Mouse (Mus musculus): Measurements from ENCODE around the gene Gng7. TPM values are rescaled to one million over a fixed set of nuclear protein-coding genes. Genes with fewer than 3 reads are reported as not detected.

Gng7 gene
- polyA plus RNA-seq, 1 experiment from 2014 or later: 14.0 TPM

DNA sequence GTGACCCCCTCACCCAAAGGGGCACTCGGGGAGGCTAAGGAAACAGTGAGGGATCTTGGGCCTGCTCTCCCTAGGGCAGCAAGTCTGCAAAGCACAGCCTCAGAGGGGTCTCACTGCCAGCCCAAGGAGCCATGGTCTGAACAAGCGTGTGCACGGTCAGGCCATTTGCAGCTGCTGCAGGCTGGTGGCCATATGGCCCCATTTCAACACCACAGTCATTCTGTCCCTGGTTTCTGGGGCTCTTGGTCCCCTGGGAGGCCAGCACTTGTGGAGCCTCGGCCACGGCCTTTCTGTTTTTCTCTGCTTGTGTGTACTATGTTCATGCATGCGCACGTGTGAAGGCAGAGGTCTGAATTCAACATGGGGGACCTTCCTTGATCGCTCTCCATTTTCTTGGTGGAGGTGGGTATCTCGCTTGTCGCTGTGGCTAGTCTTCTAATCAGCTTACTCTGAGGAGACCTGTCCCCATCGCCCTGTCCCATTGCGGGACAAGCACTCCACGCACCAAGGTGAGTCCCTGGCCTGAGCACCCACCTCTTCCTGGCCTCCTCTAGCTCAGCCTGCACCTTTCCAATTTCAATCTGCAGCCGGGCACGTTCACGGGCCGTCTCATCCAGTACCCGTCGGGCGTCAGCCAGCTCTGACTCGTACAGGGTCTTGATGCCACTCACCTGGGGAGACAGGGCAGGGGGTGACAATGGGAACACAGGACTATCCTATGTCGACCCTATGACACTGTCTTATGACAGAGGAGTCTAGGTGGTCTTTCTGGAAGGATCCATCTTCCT is 105.2 kb downstream of the Gng7 start:
- Histone ChIP-seq H3K9me3 (no peaks in the 10 kb centered on the region), H3K27me3 (replicated peaks) (no peaks in the 10 kb centered on the region), H3K4me3 (no peak overlapping the region), H3K4me2 (replicated peaks) (no peak overlapping the region), H3K36me3 (peaks cover 87% of the 10 kb centered on the region), H3K27ac (no peak overlapping the region), H3K9ac (no peak overlapping the region), H3K4me1 (no peaks in the 10 kb centered on the region; the same call in 1 of the 2 replicates)
- no peak for ATAC-seq (ENCODE audit: low FRiP score, low read depth)
- WGBS: 92% methylated on average over 22 of the region's 22 CpGs

DNA sequence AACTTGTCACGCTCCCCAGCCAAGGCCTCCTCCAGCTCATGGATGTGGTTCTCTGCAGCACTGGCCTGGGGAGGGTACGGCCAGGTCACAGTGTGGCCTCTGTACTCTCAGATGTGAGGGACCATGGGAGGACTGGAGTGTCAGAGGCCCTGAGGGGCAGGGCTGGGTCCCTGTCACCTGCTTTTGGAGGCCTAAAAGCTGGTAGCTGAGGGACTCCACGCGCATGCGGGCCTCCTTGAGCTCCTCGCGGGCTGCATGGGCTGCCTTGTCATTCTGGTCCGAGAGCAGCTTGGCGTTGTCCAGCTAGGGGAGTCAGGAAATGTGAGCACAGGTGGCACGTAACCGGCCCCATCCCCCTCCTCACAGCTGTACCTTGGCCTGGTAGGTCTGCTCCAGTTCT is 110.0 kb downstream of the Gng7 start:
- H3K9ac ChIP-seq: no peak overlapping the region

DNA sequence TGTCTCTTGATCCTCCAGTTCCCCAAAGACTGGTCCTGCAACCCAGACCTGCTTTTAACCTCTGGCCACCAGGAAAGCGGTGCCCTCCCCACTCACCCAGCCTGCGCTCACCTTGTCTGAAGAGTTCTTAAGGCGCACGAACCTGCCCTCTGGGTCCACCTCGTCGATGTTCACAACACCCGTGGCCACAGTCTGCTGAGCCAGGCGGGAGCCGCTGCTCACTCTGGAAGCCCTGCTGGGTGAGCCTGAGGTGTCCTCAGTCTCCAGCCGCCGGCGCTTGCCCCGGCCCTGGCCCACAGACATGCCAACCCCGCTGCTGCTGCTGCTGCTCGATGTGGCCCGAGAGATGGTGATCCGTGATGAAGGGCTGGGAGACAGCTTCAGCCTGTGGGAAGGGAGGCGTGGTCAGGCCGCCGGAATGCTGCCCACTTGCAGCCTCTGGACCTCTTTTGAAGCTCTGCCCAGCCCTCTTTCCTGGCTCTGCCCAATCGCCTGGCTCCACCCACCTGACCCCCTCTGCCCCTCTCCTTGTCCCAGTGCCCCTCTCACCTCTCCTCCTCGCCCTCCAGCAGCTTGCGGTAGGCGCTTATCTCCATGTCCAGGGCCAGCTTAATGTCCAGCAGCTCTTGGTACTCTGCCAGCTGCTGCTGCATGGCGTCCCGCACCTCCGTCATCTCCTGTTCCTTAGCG is 110.6 kb downstream of the Gng7 start:
- Histone ChIP-seq H3K4me2 (replicated peaks) (no peak overlapping the region), H3K4me1 (peaks cover 12% of the 10 kb centered on the region), H3K4me3 (no peak overlapping the region), H3K9ac (no peak overlapping the region), H3K27me3 (replicated peaks) (no peaks in the 10 kb centered on the region), H3K36me3 (peaks cover 77% of the 10 kb centered on the region), H3K27ac (no peak overlapping the region), H3K9me3 (no peaks in the 10 kb centered on the region)
- no peak for ATAC-seq (ENCODE audit: low FRiP score, low read depth)
- WGBS: 89% methylated on average over 28 of the region's 28 CpGs

More for the DNA sequence above, 110.0 kb downstream of the Gng7 start:
- H3K4me3 ChIP-seq: no peak overlapping the region
- H3K27me3 ChIP-seq (replicated peaks): no peaks in the 10 kb centered on the region
- no peak overlapping the region for H3K4me2 ChIP-seq (replicated peaks)
- no peak overlapping the region for H3K27ac ChIP-seq
- WGBS: 96% methylated on average over 11 of the region's 11 CpGs
- no peaks in the 10 kb centered on the region for H3K9me3 ChIP-seq
- peaks cover 6% of the 10 kb centered on the region for H3K4me1 ChIP-seq
- ATAC-seq (ENCODE audit: low FRiP score, low read depth): no peak
- H3K36me3 ChIP-seq: peaks cover 79% of the 10 kb centered on the region

GRCm38 (mm10) chr10:80903282-80903681 is 111.5 kb downstream of the Gng7 start:
- ATAC-seq (ENCODE audit: low FRiP score, low read depth): no peak
- 87% methylated on average over 10 of the region's 10 CpGs for WGBS
- Histone ChIP-seq H3K4me3 (no peak overlapping the region), H3K27me3 (replicated peaks) (no peaks in the 10 kb centered on the region), H3K4me1 (peaks cover 15% of the 10 kb centered on the region), H3K9me3 (no peaks in the 10 kb centered on the region), H3K4me2 (replicated peaks) (no peak overlapping the region), H3K27ac (no peak overlapping the region), H3K9ac (no peak overlapping the region), H3K36me3 (peaks cover 76% of the 10 kb centered on the region)

DNA sequence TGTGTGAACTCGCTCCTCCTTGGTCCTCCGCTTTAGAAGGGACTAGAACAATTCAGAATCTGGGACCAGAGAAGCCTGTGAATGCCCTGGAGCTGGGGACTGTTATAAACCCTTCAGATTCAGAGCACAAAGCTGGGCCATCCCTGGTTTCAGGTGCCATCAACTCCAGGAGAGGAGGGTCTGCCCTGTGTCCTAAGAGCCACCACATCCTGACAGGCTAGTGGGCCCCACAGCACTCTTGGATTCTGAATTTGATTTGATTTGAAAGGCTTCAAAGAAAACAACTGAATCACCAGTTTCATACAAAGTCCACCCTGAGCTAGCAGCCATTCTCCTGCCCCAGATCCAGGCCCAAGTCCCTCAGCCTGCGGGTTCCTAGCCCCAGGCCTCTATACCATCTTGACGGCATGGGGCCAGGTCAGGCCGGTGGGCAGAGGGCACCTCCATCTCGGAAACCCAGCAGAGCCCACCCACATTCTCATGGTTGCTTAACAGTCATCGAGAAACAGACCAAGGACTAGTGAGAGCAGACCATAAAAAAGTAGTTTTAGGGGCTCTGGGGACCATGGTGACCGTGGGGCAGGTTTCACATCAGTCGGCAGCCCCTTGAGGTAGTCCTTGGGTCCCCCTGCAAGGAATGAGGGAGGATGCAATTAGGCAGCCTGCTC is 112.3 kb downstream of the Gng7 start:
- Histone ChIP-seq H3K36me3 (peaks cover 68% of the 10 kb centered on the region), H3K27me3 (replicated peaks) (peaks cover 7% of the 10 kb centered on the region; the same call in 1 of the 2 replicates), H3K9ac (no peak overlapping the region), H3K9me3 (no peaks in the 10 kb centered on the region), H3K4me3 (no peak overlapping the region), H3K27ac (no peak overlapping the region), H3K4me1 (peaks cover 19% of the 10 kb centered on the region), H3K4me2 (replicated peaks) (no peak overlapping the region)
- 92% methylated on average over 9 of the region's 9 CpGs for whole genome bisulfite sequencing
- ATAC-seq (ENCODE audit: low FRiP score, low read depth): no peak

GRCm38 (mm10) chr10:80901409-80902272 is 113.1 kb downstream of the Gng7 start:
- H3K9me3 ChIP-seq: no peaks in the 10 kb centered on the region
- no peak overlapping the region for H3K27ac ChIP-seq
- peaks cover 19% of the 10 kb centered on the region for H3K4me1 ChIP-seq
- H3K9ac ChIP-seq: 0 out of 2 replicates have a peak overlapping the region, but pooled peaks have one; percentile 29
- no peak for ATAC-seq (ENCODE audit: low FRiP score, low read depth)
- peaks cover 7% of the 10 kb centered on the region; the same call in 1 of the 2 replicates for H3K27me3 ChIP-seq (replicated peaks)
- no peak overlapping the region for H3K4me3 ChIP-seq
- peaks cover 63% of the 10 kb centered on the region for H3K36me3 ChIP-seq
- peak overlapping the region; percentile 42 for H3K4me2 ChIP-seq (replicated peaks)
- 90% methylated on average over 19 of the region's 19 CpGs for WGBS

- Histone ChIP-seq H3K27ac (peak within 1 kb of the TSS; percentile 39; the same call in 1 of the 2 replicates), H3K9ac (peak within 1 kb of the TSS; percentile 76), H3K9me3 (no peaks in the 10 kb centered on the region), H3K27me3 (replicated peaks) (peaks cover 7% of the 10 kb centered on the region; the same call in 1 of the 2 replicates), H3K4me3 (peak within 1 kb of the TSS; percentile 82), H3K4me2 (replicated peaks) (peak within 1 kb of the TSS; percentile 95), H3K36me3 (peaks cover 53% of the 10 kb centered on the region), H3K4me1 (peaks cover 19% of the 10 kb centered on the region)
- peak; percentile 92 for ATAC-seq (ENCODE audit: low FRiP score, low read depth)
- under 1% methylated on average over 72 of the region's 72 CpGs for WGBS
These were observed 114.2 kb downstream of the Gng7 start, which contains the start of gene Timm13 for GRCm38 (mm10) chr10:80900318-80901247. Gene Timm13 (minus strand): TSS chr10:80900969.

DNA sequence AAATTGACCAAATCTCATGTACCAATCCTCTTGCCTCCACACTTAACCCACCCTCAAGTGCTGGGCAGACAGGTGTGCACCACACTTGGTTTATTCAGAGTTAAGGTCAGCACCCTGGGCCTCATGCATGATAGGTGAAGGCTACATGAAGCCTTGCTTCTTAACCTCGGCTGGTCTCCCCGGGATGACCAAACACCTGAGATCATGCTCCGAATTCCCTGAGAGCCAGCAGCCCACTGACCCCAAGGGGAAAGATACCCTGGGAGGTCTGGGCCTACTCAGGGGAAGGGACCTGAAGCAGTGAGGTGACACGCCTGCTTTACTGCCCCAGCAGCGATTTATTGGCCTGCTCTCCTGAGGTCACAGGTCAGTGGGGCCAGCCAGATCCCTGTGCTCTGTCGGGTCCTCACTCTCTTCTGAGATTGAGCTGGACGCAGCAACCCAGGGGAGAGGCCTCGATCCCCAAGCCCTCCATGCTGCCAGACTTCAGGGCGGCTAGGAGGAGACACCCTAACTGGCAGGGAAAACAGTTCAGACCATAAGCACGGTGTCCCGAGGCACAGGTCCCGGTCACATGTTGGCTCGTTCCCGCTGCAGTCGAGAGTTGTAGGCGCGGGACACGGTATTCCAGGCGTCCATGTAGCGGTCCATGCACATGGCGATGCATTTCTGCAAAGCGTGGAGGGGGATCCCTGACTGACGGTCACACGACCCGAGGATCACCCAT is 115.0 kb downstream of the Gng7 start:
- Histone ChIP-seq H3K27me3 (replicated peaks) (peaks cover 7% of the 10 kb centered on the region; the same call in 1 of the 2 replicates), H3K4me1 (peaks cover 19% of the 10 kb centered on the region), H3K4me2 (replicated peaks) (peak overlapping the region; percentile 95), H3K27ac (no peak overlapping the region), H3K36me3 (peaks cover 44% of the 10 kb centered on the region), H3K9me3 (no peaks in the 10 kb centered on the region), H3K4me3 (peak overlapping the region; percentile 82), H3K9ac (peak overlapping the region; percentile 76)
- 14% methylated on average over 25 of the region's 25 CpGs for WGBS
- peak; percentile 0; the same call in 1 of the 2 replicates for ATAC-seq (ENCODE audit: low FRiP score, low read depth)

DNA sequence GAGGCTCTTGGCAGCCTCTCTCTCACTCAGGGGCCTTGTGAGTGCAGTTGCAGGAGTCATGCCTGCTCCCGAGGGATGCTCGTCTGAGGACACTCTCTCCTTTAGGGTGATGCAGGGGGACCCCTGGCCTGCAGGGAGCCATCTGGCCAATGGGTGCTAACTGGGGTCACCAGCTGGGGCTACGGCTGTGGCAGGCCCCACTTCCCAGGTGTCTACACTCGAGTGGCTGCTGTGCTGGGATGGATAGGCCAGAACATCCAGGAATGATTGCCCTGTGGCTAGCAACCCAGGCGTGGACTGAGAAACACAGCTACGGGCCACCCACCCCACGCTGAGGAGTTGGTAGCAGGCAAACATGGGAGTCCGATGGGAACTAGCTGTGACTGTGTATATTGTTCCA is 115.7 kb downstream of the Gng7 start:
- no peak overlapping the region for H3K27ac ChIP-seq
- H3K4me2 ChIP-seq (replicated peaks): peak overlapping the region; percentile 95
- no peaks in the 10 kb centered on the region for H3K9me3 ChIP-seq

More for the DNA sequence above, 115.7 kb downstream of the Gng7 start:
- Histone ChIP-seq H3K4me3 (no peak overlapping the region), H3K36me3 (peaks cover 37% of the 10 kb centered on the region), H3K9ac (no peak overlapping the region), H3K27me3 (replicated peaks) (peaks cover 7% of the 10 kb centered on the region; the same call in 1 of the 2 replicates), H3K4me1 (peaks cover 19% of the 10 kb centered on the region)
- WGBS: 90% methylated on average over 8 of the region's 8 CpGs
- ATAC-seq (ENCODE audit: low FRiP score, low read depth): no peak
